In the genomic region with DNA sequence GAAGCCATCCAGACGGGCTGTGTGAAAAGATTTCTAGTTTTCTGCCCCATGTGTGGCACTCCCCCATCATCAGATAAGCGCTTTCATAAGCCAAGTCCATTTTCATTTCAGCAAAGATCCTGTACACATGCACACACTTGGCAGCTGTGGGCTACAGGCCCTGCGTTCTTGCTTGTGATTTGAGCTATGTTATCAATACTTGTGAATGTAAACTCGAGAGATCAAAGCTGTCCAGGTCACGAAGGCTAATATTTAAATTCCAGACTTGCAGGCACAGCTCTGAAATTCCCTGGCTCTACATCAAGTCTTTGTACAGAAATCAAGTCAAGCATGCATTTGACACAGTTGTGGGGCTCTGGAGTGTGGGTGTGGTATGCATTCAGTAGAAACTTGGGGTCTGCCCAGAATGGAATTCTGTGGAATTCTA, we compare ENCODE assay signal across 22 mouse cellular contexts.
DNase-seq lines count a peak whose midpoint lies in the region; ATAC-seq and TF ChIP-seq lines count a peak whose summit lies in the region.
"Had no signal": no experiment of that assay in that cellular context is flagged by ENCODE, and none has a peak within 500 bp of the region (broad histone marks: within the 10 kb centered on the region; RNA-seq: fewer than 3 reads in every experiment).

No protein-coding gene starts in this region.

- no peaks in the 10 kb centered on the region for H3K9me3 ChIP-seq in lung, embryonic 14.5 days (ENCODE audit: low read depth, low read length)
- no peaks in the 10 kb centered on the region for H3K9me3 ChIP-seq in stomach, embryonic 14.5 days (ENCODE audit: control insufficient read depth, low read depth, low read length)
- H3K9me3 ChIP-seq: G1E; hindbrain, embryonic 12.5 days had no signal

- no peak for TF ChIP-seq CTCF in lung, embryonic 14.5 days (IDR thresholded peaks at IDR 0.05; ENCODE audit: low read depth)
- no peak for TF ChIP-seq CTCF in brain, embryonic 14.5 days (IDR thresholded peaks at IDR 0.05; ENCODE audit: borderline replicate concordance, extremely low read depth, insufficient read depth, insufficient read length)

- H3K27me3 ChIP-seq in lung, embryonic 14.5 days (ENCODE audit: insufficient read depth, low read length), result no peaks in the 10 kb centered on the region
- H3K27me3 ChIP-seq in stomach, embryonic 14.5 days (ENCODE audit: control insufficient read depth, insufficient read depth, low read length), result no peaks in the 10 kb centered on the region
- H3K27me3 ChIP-seq: hindbrain, embryonic 12.5 days had no signal

- ATAC-seq in lung, embryonic 14.5 days (ENCODE audit: insufficient read depth), result peak; percentile 79
- peak; percentile 78 for ATAC-seq in stomach, embryonic 14.5 days (ENCODE audit: insufficient number of reproducible peaks, insufficient read depth, low FRiP score, low read depth)
- ATAC-seq: forebrain, embryonic 16.5 days had no signal

- H3K4me1 ChIP-seq in lung, embryonic 14.5 days (ENCODE audit: insufficient read depth), result peaks cover 13% of the 10 kb centered on the region; the same call in 1 of the 2 replicates
- H3K4me1 ChIP-seq in stomach, embryonic 14.5 days (ENCODE audit: control insufficient read depth, insufficient read depth, low read length), result peaks cover 2% of the 10 kb centered on the region
- H3K4me1 ChIP-seq: hindbrain, embryonic 12.5 days had no signal

- no peaks in the 10 kb centered on the region for H3K36me3 ChIP-seq in lung, embryonic 14.5 days (ENCODE audit: insufficient read depth)
- H3K36me3 ChIP-seq in stomach, embryonic 14.5 days (ENCODE audit: control insufficient read depth, insufficient read depth, low read length), result no peaks in the 10 kb centered on the region
- H3K36me3 ChIP-seq: G1E; hindbrain, embryonic 12.5 days had no signal

- no peak for TF ChIP-seq POLR2A in brain, embryonic 14.5 days (IDR thresholded peaks at IDR 0.05; ENCODE audit: borderline replicate concordance, extremely low read depth, insufficient read depth, insufficient read length, poor library complexity, severe bottlenecking)

- no peak overlapping the region for H3K9ac ChIP-seq in lung, embryonic 14.5 days
- H3K9ac ChIP-seq in stomach, embryonic 14.5 days (replicated peaks; ENCODE audit: low read depth, low read length), result no peak overlapping the region
- H3K9ac ChIP-seq: hindbrain, embryonic 12.5 days; liver, embryonic 14.5 days had no signal

- no peak overlapping the region for H3K4me2 ChIP-seq in lung, embryonic 14.5 days
- no peak overlapping the region for H3K4me2 ChIP-seq in stomach, embryonic 14.5 days (replicated peaks; ENCODE audit: low read depth, low read length)
- H3K4me2 ChIP-seq: heart, embryonic 11.5 days; hindbrain, embryonic 12.5 days had no signal

- peak; percentile 70 for DNase-seq in heart, adult 11 months
- no peak for DNase-seq in heart, adult 9 months (ENCODE audit: low spot score in 2 of 2)
- DNase-seq in lung, embryonic 14.5 days, result peak; percentile 67
- no peak for DNase-seq in lung, postnatal 14 days
- DNase-seq in brain, embryonic 14.5 days (ENCODE audit: low read depth), result peak; percentile 52
- DNase-seq in adrenal gland, adult 2 months, result no peak
- no peak for DNase-seq in testis, postnatal 10 days (ENCODE audit: low spot score)
- DNase-seq: adrenal gland, postnatal 36 days; cerebellum, adult 18-20 months; cerebellum, postnatal 25 days; embryo, embryonic 11 days; gastrocnemius, postnatal 25 days; heart, postnatal 14 days; kidney, adult 8-10 months; lung, postnatal 36 days; thymus, adult 2 months had no signal

- WGBS in lung, embryonic 14.5 days, result 20% methylated on average over 5 of the region's 5 CpGs
- 34% methylated on average over 5 of the region's 5 CpGs for WGBS in stomach, embryonic 14.5 days

- no peak overlapping the region for H3K4me3 ChIP-seq in lung, embryonic 14.5 days (ENCODE audit: low read depth, low read length)
- no peak overlapping the region for H3K4me3 ChIP-seq in stomach, embryonic 14.5 days (ENCODE audit: low read depth, low read length)
- H3K4me3 ChIP-seq: hindbrain, embryonic 12.5 days had no signal

- H3K27ac ChIP-seq in lung, embryonic 14.5 days (ENCODE audit: low read depth), result peak overlapping the region; percentile 40; the same call in 1 of the 2 replicates
- no peak overlapping the region for H3K27ac ChIP-seq in stomach, embryonic 14.5 days (ENCODE audit: low read length)
- H3K27ac ChIP-seq: hindbrain, embryonic 12.5 days; liver, embryonic 14.5 days had no signal

Comparison
In these comparisons a context has a peak if more than half of its experiments do, and no peak if none do; other contexts are left out.
1. DNase-seq: peak in heart, adult 11 months (single experiment), lung, embryonic 14.5 days (single experiment) and brain, embryonic 14.5 days (single experiment); none in heart, adult 9 months (0 of 2), lung, postnatal 14 days (single experiment), adrenal gland, adult 2 months (single experiment) and testis, postnatal 10 days (single experiment).